Mouse (Mus musculus) retina, postnatal 7 days (tissue): ENCODE results near the gene Rnf152.

Source experiments
- DNase-seq: peaks from one replicate; pipeline ENCODE4 v3.0.0-alpha.2; 2012; ENCODE audit warnings: low read depth, low spot score

Gene Rnf152

GRCm38 (mm10) chr1:105356291-105357011, at the start of gene Rnf152:
Rnf152 (minus strand) TSS chr1:105356710.
- peak; percentile 21 for DNase-seq

DNA sequence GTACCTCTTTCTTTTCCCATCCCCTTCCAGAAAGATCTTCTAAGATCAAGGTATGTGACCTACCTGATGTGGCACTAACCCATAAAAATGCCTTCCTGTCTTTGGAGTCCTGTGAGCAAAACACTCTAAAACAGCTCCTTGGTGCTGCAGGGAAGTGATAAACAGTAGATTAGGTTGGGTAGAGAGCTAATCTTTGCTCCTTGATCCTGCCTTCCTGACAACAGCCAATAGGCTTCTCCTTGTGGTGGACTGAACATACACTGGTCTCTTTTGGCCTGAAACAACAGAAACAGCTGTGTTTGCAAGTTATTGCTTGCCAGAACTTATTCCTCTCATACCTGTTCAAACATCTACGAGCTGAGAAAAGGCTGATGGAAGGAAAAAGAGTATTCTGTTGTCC, 46.3 kb upstream of the Rnf152 start:
- DNase-seq: no peak

DNA sequence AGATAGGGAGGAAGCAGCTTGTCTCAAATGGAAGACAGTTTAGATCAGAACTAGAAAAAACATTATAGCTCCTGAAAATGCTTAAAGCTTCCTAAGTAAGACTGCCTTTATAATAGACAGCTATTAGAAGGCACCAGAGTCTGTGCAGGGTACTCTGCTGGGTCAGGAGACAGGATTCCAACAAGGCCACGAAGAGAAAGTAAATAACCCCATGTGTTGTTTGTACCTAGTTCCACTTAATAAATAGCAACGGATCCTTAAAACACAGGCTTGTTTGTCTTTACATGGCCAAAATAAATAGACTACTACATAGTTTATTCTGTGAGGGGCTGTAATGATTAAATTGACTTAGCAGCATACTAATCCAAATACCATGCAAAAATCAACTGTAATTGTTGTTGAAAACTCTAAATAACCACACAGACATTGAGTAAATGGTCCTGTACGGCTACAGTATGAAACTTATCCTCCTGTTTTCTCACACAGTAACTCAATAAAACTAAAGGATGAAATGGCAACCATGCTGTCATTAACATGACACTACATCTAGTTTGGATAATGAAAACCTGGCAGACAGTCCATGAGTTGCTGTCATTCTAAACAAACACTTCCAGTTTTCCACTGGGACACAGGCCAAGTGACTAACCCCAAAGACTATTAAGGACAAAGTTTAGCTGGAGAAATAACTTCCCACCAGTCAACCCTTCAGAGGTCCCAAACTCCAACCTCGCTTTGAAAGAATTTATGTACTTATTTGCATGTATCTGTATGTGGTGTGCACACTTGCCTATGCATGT, 27.8 kb upstream of the Rnf152 start:
- no peak for DNase-seq

DNA sequence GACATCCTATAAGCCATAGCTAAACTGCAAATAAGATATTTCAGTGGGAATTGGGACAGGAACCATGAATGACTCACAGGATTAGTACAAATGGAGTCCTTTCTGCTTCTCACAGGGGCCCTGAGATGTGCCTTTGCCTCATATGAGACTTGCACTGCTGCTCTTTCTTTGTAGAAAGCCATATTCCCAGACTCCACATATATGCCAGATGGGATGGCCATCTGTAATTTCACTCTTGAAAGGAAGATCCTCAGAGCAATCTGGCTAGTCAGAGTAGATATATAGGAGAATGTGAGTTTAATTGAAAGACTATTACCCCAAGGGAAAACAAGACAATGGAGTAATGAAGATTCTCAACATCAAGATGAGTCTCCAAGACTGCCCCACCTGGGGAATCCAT, 21.0 kb upstream of the Rnf152 start:
- no peak for DNase-seq

GRCm38 (mm10) chr1:105374618-105375017, 18.1 kb upstream of the Rnf152 start:
- no peak for DNase-seq

GRCm38 (mm10) chr1:105362701-105363100, 6.2 kb upstream of the Rnf152 start:
- DNase-seq: no peak

- no peak for DNase-seq
Measured at GRCm38 (mm10) chr1:105358896-105359295, 2.4 kb upstream of the Rnf152 start.

DNA sequence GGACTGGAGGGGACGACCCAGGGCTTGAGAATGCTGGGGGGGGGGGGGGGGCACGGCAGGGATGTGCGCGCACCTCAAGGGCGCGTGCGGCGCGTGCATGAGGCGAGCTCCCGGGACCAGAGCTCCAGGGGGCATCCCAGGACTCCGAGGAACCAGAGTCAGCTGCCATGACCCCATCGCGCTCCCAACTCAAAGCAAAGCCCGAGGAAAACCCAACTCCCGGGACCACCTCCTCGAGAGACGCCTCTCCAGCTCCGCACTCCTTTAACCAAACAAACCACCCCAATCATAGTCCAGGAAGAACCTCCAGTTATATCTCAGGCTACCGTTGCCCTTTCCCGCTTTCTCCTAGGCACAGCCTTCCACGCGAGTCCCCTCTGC, 610 bp downstream of the Rnf152 start:
- DNase-seq: no peak

- DNase-seq: peak; percentile 3
Measured at GRCm38 (mm10) chr1:105354901-105355891, 1.3 kb downstream of the Rnf152 start.

- DNase-seq: no peak
Measured at GRCm38 (mm10) chr1:105351806-105352205, 4.7 kb downstream of the Rnf152 start.

DNA sequence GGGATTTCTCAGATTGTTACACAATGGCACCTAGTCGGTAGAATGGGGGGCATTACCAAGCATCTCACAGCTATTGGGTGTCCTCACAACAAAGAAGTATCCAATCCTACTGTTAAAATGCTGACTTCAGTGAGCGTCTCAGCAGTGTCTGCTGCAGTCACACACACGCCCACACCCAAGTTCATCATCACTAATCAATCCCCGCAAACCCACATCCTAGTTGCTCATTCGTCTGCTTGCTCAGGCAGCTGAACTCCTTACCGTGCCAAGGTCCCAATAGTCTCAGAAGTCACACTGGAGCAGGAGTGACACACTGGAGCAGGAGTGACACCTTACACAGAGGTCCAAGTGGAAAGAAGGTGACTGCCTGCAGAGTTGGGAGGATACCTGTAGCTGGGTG, 14.2 kb downstream of the Rnf152 start:
- DNase-seq: no peak

DNA sequence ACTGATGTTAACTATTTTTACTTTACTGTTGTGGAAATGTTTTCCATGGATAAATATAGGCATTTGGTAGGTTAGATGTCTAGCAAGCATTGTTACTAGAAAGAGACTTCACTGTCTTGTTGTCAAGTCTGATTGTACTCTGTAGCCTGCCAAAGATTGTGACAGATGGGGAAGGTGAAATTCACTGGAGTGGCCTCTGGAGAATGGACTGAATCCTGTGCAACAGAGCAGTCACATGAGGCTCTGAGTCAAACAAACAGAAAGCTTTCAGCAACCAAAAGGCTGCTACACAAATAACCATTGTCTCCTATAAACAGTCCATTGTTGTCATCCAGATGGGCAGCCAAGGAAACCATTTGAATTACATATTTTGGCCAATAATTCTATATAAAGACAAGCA, 15.6 kb downstream of the Rnf152 start:
- no peak for DNase-seq

DNA sequence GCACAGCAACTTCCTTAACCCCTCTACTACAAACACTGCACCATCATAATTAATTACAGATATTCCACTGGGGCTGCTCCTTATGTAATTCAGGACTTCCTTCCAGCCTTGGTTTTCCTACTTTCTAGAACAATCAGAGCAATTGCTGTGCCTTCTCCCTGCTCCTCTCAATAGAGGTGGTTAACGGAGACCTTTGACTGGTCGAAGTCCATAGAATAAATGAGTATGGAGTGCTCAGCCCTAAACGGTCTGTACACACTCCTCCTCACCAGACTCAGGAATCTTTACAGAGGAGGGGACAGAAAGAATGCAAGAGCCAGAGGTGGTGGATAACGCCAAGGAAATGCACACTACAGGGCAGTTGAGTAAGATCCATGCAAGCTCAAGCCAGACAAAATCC, 19.1 kb downstream of the Rnf152 start:
- DNase-seq: no peak

- no peak for DNase-seq
Measured at GRCm38 (mm10) chr1:105336096-105336495, 20.4 kb downstream of the Rnf152 start.

DNA sequence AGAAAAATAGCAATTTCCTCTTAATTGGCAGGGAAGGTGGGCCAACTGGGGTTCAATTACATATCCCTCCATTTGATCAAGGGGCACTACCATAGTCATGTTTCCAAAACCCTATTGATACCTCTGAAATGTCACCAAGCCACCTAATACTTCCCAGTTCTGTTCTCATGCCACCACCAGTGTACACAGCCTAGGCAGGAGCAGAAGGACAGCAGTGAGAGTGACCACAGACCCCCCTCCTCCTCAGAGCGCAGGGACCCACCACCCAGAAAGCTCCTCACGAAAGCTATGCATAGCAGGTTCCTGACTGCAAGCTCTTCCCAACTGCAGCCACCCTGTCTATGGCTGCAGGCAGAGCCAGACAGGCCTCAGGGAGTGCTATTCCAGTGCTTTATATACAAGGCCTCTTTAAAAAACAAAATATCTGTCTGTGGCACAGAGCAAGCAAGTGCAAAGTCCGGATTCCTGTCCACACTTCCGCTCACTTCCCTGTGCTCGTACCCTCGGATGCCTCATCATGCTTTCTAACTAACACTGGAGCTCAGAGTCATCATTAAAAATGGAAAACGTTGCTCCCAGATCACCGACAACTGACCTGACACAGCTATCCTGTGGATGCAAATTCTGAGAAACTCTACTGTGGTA, 24.3 kb downstream of the Rnf152 start:
- no peak for DNase-seq

DNA sequence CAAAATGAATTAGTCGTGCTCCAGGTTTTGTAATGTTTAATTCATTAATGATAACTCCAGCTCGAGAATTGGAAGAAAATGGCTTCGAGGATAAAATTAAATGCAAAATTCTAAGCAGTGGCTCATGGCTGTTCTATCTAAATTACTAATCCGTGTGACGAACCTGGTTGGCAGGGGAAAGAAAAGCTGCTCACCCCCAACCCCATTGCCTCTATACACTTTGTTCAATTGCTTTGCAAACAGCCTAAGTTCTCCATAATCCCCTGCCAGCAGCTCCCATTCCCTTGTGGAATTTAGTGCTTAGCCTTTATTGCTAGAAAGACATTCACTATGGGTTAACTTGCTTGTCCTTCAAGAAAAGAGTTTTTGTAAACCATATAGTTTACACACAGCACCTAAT, 24.9 kb downstream of the Rnf152 start:
- no peak for DNase-seq

DNA sequence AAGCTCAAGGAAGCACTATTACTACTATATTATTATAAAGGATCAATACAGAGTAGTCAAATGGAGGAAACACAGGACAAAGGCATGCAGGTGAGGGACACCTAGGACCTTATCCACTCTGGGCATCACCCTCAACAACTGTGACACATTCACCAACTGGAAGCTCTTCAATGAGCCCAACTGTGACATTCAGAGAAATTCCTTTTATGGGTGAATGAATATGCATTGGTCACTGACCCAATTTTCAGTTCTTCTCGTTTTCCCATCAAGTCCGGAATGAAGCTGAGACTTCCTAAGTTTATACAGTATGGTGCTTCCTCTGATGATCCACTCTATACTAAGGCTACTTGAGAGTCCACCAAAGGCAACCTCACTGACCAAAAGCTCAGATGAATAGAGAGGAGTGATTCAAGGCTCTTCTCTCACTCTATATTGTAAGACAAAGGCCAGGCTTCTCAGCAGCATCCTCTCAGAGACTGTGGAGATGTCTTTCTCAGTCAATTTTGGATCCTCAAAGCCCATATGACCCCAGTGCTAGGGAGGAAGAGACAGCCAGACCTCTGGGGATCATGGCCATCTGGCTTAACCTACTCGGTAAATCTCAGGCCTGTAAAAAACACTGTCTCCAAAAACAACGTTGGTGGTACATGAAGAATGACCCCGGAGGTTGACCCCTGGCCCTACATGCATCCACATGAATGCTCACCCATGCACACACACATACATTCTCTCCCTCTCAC, 25.8 kb downstream of the Rnf152 start:
- no peak for DNase-seq

- DNase-seq: no peak
Measured at GRCm38 (mm10) chr1:105327789-105328188, 28.7 kb downstream of the Rnf152 start.

DNA sequence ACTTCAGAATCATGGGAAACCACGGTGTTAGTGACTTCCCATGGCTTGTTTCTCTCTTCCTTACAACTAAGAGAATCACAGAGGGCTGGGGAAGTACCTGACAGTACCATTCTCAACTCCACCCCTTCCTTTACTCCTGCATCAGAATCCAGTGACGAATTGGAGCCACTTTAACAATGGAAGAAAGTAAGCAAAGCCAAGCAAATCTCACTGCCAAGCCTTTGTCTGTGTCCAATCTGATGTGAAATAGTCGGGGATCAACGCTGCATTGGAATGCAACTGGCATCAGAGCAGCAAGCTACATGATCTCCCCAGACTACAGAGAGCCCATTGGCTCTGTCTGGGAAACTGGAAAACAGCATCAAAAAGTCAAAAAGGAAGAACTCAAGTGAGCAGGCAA, 31.9 kb downstream of the Rnf152 start:
- no peak for DNase-seq

GRCm38 (mm10) chr1:105314010-105314800, 42.3 kb downstream of the Rnf152 start:
- no peak for DNase-seq
